Comparison of ENCODE assay signal across 15 mouse cellular contexts in genomic region chr2:44148550-44149100, GRCm38 (mm10).
A peak's percentile ranks its signal among the peaks of the same experiment; 100 is the strongest.
DNase-seq lines count a peak whose midpoint lies in the region; ATAC-seq and TF ChIP-seq lines count a peak whose summit lies in the region.
"Had no signal": no experiment of that assay in that cellular context is flagged by ENCODE, and none has a peak within 500 bp of the region (broad histone marks: within the 10 kb centered on the region; RNA-seq: fewer than 3 reads in every experiment).

No protein-coding gene starts in this region.

- no peaks in the 10 kb centered on the region for H3K79me2 ChIP-seq in heart, adult 2 months (replicated peaks; ENCODE audit: control insufficient read depth, insufficient read depth, low read length)

- intact Hi-C loops in heart, adult 2 months (cut with DNase I): no loop called here

- no peak overlapping the region for H3K4me2 ChIP-seq in kidney, embryonic 16.5 days (replicated peaks; ENCODE audit: low read depth, low read length)
- H3K4me2 ChIP-seq: embryonic facial prominence, embryonic 12.5 days; liver, embryonic 15.5 days; neural tube, embryonic 15.5 days had no signal

- H3K9ac ChIP-seq in heart, adult 2 months (ENCODE audit: low read depth, low read length): no peak overlapping the region
- no peak overlapping the region for H3K9ac ChIP-seq in kidney, embryonic 16.5 days (replicated peaks; ENCODE audit: low read length)
- H3K9ac ChIP-seq: embryonic facial prominence, embryonic 12.5 days; liver, embryonic 15.5 days; neural tube, embryonic 15.5 days had no signal

- no peak for DNase-seq in heart, adult 2 months
- DNase-seq in heart, embryonic 10.5 days (ENCODE audit: low spot score): no peak
- no peak for DNase-seq in kidney, postnatal 36 days
- peak; percentile 19 for DNase-seq in lung, postnatal 10 days
- DNase-seq in lung, postnatal 36 days: no peak
- no peak for DNase-seq in adrenal gland, adult 2 months
- DNase-seq: cerebellum, adult 11 months; thymus, postnatal 25 days had no signal

- no peak for TF ChIP-seq POLR2A in heart, adult 2 months (IDR thresholded peaks at IDR 0.05; ENCODE audit: insufficient read depth, low read depth, low read length)

- no peaks in the 10 kb centered on the region for H3K27me3 ChIP-seq in heart, adult 2 months (ENCODE audit: control insufficient read depth, insufficient read depth, low read length)
- no peaks in the 10 kb centered on the region for H3K27me3 ChIP-seq in heart, embryonic 10.5 days (ENCODE audit: insufficient read depth, poor library complexity, severe bottlenecking)
- H3K27me3 ChIP-seq in kidney, embryonic 16.5 days (ENCODE audit: insufficient read depth, low read length): no peaks in the 10 kb centered on the region
- H3K27me3 ChIP-seq: embryonic facial prominence, embryonic 12.5 days; liver, embryonic 15.5 days; neural tube, embryonic 15.5 days had no signal

- no peak overlapping the region for H3K4me3 ChIP-seq in heart, adult 2 months
- no peak overlapping the region for H3K4me3 ChIP-seq in heart, embryonic 10.5 days
- no peak overlapping the region for H3K4me3 ChIP-seq in kidney, embryonic 16.5 days (ENCODE audit: low read length)
- H3K4me3 ChIP-seq: embryonic facial prominence, embryonic 12.5 days; forebrain, embryonic 10.5 days; liver, embryonic 15.5 days; midbrain, embryonic 10.5 days; neural tube, embryonic 15.5 days had no signal

- TF ChIP-seq CTCF in heart, adult 2 months (IDR thresholded peaks at IDR 0.05): no peak

- no peak for TF ChIP-seq EP300 in heart, adult 2 months (IDR thresholded peaks at IDR 0.05; ENCODE audit: insufficient read depth, low read depth, low read length)

- no peaks in the 10 kb centered on the region for H3K9me3 ChIP-seq in heart, embryonic 10.5 days
- H3K9me3 ChIP-seq in kidney, embryonic 16.5 days (ENCODE audit: low read length): no peaks in the 10 kb centered on the region
- H3K9me3 ChIP-seq: embryonic facial prominence, embryonic 12.5 days; forebrain, embryonic 10.5 days; liver, embryonic 15.5 days; midbrain, embryonic 10.5 days; neural tube, embryonic 15.5 days had no signal

- no peaks in the 10 kb centered on the region for H3K36me3 ChIP-seq in heart, adult 2 months (ENCODE audit: control insufficient read depth, insufficient read depth, low read length)
- H3K36me3 ChIP-seq in heart, embryonic 10.5 days: no peaks in the 10 kb centered on the region
- H3K36me3 ChIP-seq in kidney, embryonic 16.5 days (ENCODE audit: insufficient read depth, low read length): no peaks in the 10 kb centered on the region
- H3K36me3 ChIP-seq: embryonic facial prominence, embryonic 12.5 days; forebrain, embryonic 10.5 days; liver, embryonic 15.5 days; midbrain, embryonic 10.5 days; neural tube, embryonic 15.5 days had no signal

- H3K27ac ChIP-seq in heart, adult 2 months: peak overlapping the region; percentile 78
- H3K27ac ChIP-seq in heart, embryonic 10.5 days: no peak overlapping the region
- peak overlapping the region; percentile 92 for H3K27ac ChIP-seq in kidney, embryonic 16.5 days (ENCODE audit: low read length)
- H3K27ac ChIP-seq: embryonic facial prominence, embryonic 12.5 days; forebrain, embryonic 10.5 days; liver, embryonic 15.5 days; neural tube, embryonic 15.5 days had no signal

- 56% methylated on average over 7 of the region's 7 CpGs for WGBS in heart, adult 2 months
- 65% methylated on average over 7 of the region's 7 CpGs for WGBS in heart, embryonic 10.5 days
- 62% methylated on average over 7 of the region's 7 CpGs for WGBS in kidney, embryonic 16.5 days

- no peak for ATAC-seq in kidney, embryonic 16.5 days (ENCODE audit: low FRiP score, low TSS enrichment)
- ATAC-seq: hindbrain, embryonic 16.5 days had no signal

- no peaks in the 10 kb centered on the region for H3K4me1 ChIP-seq in heart, adult 2 months (ENCODE audit: control insufficient read depth, insufficient read depth, low read length)
- no peaks in the 10 kb centered on the region for H3K4me1 ChIP-seq in heart, embryonic 10.5 days
- H3K4me1 ChIP-seq in kidney, embryonic 16.5 days (ENCODE audit: insufficient read depth, low read length): 0 out of 2 replicates have a peak, but pooled peaks cover 3% of the 10 kb centered on the region
- H3K4me1 ChIP-seq: embryonic facial prominence, embryonic 12.5 days; liver, embryonic 15.5 days; neural tube, embryonic 15.5 days had no signal
